ENCODE assay signal across 18 mouse cellular contexts in the genomic region with DNA sequence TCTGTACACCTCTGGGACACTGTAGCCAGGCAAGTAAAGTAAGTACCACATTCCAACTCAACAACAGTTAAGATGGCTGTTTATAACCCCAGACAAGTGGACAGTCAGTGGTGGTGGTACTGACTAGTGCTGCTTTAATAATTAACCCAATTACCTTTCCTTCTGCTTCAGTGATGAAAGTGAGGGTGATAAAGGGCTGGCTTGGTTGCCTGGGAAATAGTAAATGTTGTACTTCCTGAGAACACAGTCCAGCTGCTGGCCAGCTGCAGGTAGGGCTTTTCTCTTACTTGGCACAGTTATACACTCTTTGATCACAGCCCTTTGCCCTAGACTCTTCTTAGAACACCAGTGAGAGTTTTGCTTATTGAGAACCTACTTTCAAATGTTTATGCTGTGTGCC.
DNase-seq lines count a peak whose midpoint lies in the region; ATAC-seq lines count a peak whose summit lies in the region.
"Had no signal": no experiment of that assay in that cellular context is flagged by ENCODE, and none has a peak within 500 bp of the region (broad histone marks: within the 10 kb centered on the region; RNA-seq: fewer than 3 reads in every experiment).

No protein-coding gene starts in this region.

- H3K9me3 ChIP-seq in stomach, embryonic 16.5 days (replicated peaks; ENCODE audit: control insufficient read depth, low read length): no peaks in the 10 kb centered on the region
- H3K9me3 ChIP-seq in hindbrain, embryonic 13.5 days: no peaks in the 10 kb centered on the region
- H3K9me3 ChIP-seq in midbrain, embryonic 13.5 days: no peaks in the 10 kb centered on the region
- H3K9me3 ChIP-seq: forebrain, embryonic 12.5 days; heart, embryonic 10.5 days; midbrain, embryonic 15.5 days had no signal

- H3K9ac ChIP-seq in stomach, embryonic 16.5 days (ENCODE audit: low read length): no peak overlapping the region
- H3K9ac ChIP-seq in hindbrain, embryonic 13.5 days: no peak overlapping the region
- H3K9ac ChIP-seq in midbrain, embryonic 13.5 days (replicated peaks): no peak overlapping the region
- H3K9ac ChIP-seq: forebrain, embryonic 12.5 days; lung, embryonic 14.5 days; midbrain, embryonic 15.5 days had no signal

- ATAC-seq in stomach, embryonic 16.5 days (ENCODE audit: insufficient read depth, low FRiP score): peak; percentile 69; the same call in 1 of the 2 replicates
- ATAC-seq in hindbrain, embryonic 13.5 days (ENCODE audit: low FRiP score): no peak
- ATAC-seq in midbrain, embryonic 13.5 days: no peak
- ATAC-seq: midbrain, embryonic 15.5 days had no signal

- H3K27me3 ChIP-seq in stomach, embryonic 16.5 days (ENCODE audit: control insufficient read depth, insufficient read depth, low read length): no peaks in the 10 kb centered on the region
- no peaks in the 10 kb centered on the region for H3K27me3 ChIP-seq in hindbrain, embryonic 13.5 days
- no peaks in the 10 kb centered on the region for H3K27me3 ChIP-seq in midbrain, embryonic 13.5 days
- H3K27me3 ChIP-seq: forebrain, embryonic 12.5 days; midbrain, embryonic 15.5 days had no signal

- no peak overlapping the region for H3K27ac ChIP-seq in stomach, embryonic 16.5 days (ENCODE audit: low read length)
- no peak overlapping the region for H3K27ac ChIP-seq in hindbrain, embryonic 13.5 days
- H3K27ac ChIP-seq in midbrain, embryonic 13.5 days: no peak overlapping the region
- H3K27ac ChIP-seq: forebrain, embryonic 12.5 days; heart, embryonic 10.5 days; midbrain, embryonic 15.5 days had no signal

- H3K4me2 ChIP-seq in stomach, embryonic 16.5 days (ENCODE audit: low read depth, low read length): no peak overlapping the region
- no peak overlapping the region for H3K4me2 ChIP-seq in hindbrain, embryonic 13.5 days
- no peak overlapping the region for H3K4me2 ChIP-seq in midbrain, embryonic 13.5 days (replicated peaks)
- H3K4me2 ChIP-seq: forebrain, embryonic 12.5 days; lung, embryonic 14.5 days; midbrain, embryonic 15.5 days had no signal

- H3K4me1 ChIP-seq in stomach, embryonic 16.5 days (ENCODE audit: control insufficient read depth, insufficient read depth, low read length): peaks cover 4% of the 10 kb centered on the region; the same call in 1 of the 2 replicates
- no peaks in the 10 kb centered on the region for H3K4me1 ChIP-seq in hindbrain, embryonic 13.5 days (replicated peaks)
- H3K4me1 ChIP-seq in midbrain, embryonic 13.5 days (replicated peaks): no peaks in the 10 kb centered on the region
- H3K4me1 ChIP-seq: midbrain, embryonic 15.5 days had no signal

- H3K4me3 ChIP-seq in stomach, embryonic 16.5 days (replicated peaks; ENCODE audit: low read length): no peak overlapping the region
- no peak overlapping the region for H3K4me3 ChIP-seq in hindbrain, embryonic 13.5 days
- H3K4me3 ChIP-seq in midbrain, embryonic 13.5 days (replicated peaks): no peak overlapping the region
- H3K4me3 ChIP-seq: forebrain, embryonic 12.5 days; heart, embryonic 10.5 days; midbrain, embryonic 15.5 days had no signal

- peak; percentile 8 for DNase-seq in adrenal gland, postnatal 10 days
- DNase-seq in adrenal gland, postnatal 25 days: no peak
- DNase-seq in kidney, adult 8-10 months: peak; percentile 56 to 84
- DNase-seq in kidney, postnatal 36 days: peak; percentile 54 to 83
- DNase-seq in cerebellum, adult 9-10 months: no peak
- DNase-seq: adrenal gland, postnatal 36 days; cerebellum, postnatal 10 days; embryo, embryonic 11 days; gastrocnemius, postnatal 10 days; heart, postnatal 14 days; lung, embryonic 14.5 days; thymus, postnatal 36 days had no signal

- no peaks in the 10 kb centered on the region for H3K36me3 ChIP-seq in stomach, embryonic 16.5 days (ENCODE audit: control insufficient read depth, insufficient read depth, low read length)
- no peaks in the 10 kb centered on the region for H3K36me3 ChIP-seq in hindbrain, embryonic 13.5 days
- H3K36me3 ChIP-seq in midbrain, embryonic 13.5 days: 0 out of 2 replicates have a peak, but pooled peaks cover 2% of the 10 kb centered on the region
- H3K36me3 ChIP-seq: forebrain, embryonic 12.5 days; heart, embryonic 10.5 days; midbrain, embryonic 15.5 days had no signal

Comparison
In these comparisons a context has a peak if more than half of its experiments do, and no peak if none do; other contexts are left out.
1. DNase-seq: peak in adrenal gland, postnatal 10 days (single experiment), kidney, adult 8-10 months (2 of 2) and kidney, postnatal 36 days (2 of 2); none in adrenal gland, postnatal 25 days (single experiment) and cerebellum, adult 9-10 months (single experiment).